Mouse (Mus musculus) liver, embryonic 13.5 days (tissue): ENCODE measurements around the gene Rbm15. TPM values are rescaled to one million over a fixed set of nuclear protein-coding genes. Genes with fewer than 3 reads are reported as not detected.
A peak's percentile ranks its signal among the peaks of the same experiment; 100 is the strongest.

Experiments used
- ATAC-seq: fragments of 200-750 bp; cut with Nextera tagmentation; 2 replicates; pipeline ENCODE4 v1.8.0; 2017; ENCODE audit warnings: low read depth, mild to moderate bottlenecking, moderate number of reproducible peaks, moderate library complexity
- DNase-seq: peaks from one replicate; pipeline ENCODE4 v3.0.0; 2022
- H3K27ac ChIP-seq: fragments of 300-500 bp; sonication (generic); 2 replicates; pipeline ENCODE4 v1.5.1; 2015; ENCODE audit warnings: moderate library complexity, mild to moderate bottlenecking, inconsistent platforms
- H3K27me3 ChIP-seq: fragments of 300-500 bp; sonication (generic); 2 replicates; pipeline ENCODE4 v1.6.1; 2015; ENCODE audit warnings: mild to moderate bottlenecking, inconsistent platforms
- H3K36me3 ChIP-seq: fragments of 300-500 bp; sonication (generic); 2 replicates; pipeline ENCODE4 v1.6.1; 2015; ENCODE audit warnings: mild to moderate bottlenecking, inconsistent platforms
- H3K4me1 ChIP-seq: fragments of 300-500 bp; sonication (generic); replicated peaks from 2 replicates; pipeline ENCODE4 v1.6.1; 2015; ENCODE audit warnings: inconsistent platforms
- H3K4me2 ChIP-seq: fragments of 300-500 bp; sonication (generic); 2 replicates; pipeline ENCODE4 v1.6.1; 2015; ENCODE audit warnings: inconsistent platforms, mild to moderate bottlenecking, moderate library complexity
- H3K4me3 ChIP-seq: fragments of 300-500 bp; sonication (generic); replicated peaks from 2 replicates; pipeline ENCODE4 v1.5.1; 2015; ENCODE audit warnings: mild to moderate bottlenecking, inconsistent platforms
- H3K9ac ChIP-seq: fragments of 300-500 bp; sonication (generic); 2 replicates; pipeline ENCODE4 v1.6.1; 2015; ENCODE audit warnings: mild to moderate bottlenecking, inconsistent platforms
- H3K9me3 ChIP-seq: fragments of 300-500 bp; sonication (generic); replicated peaks from 2 replicates; pipeline ENCODE4 v1.6.1; 2016; ENCODE audit warnings: inconsistent platforms
- WGBS: fragments of 180-500 bp; shearing (Covaris S2); methylation state at CpG from one replicate; pipeline ENCODE4 v1.1.7; 2015; ENCODE audit not compliant: insufficient replicate concordance; 5-methylcytosine and 5-hydroxymethylcytosine counted together
- polyA plus RNA-seq: library from polyadenylated mRNA; unstranded; fragments of >200 nt; fragmentation: Nextera tagmentation; extraction: Ambion mirVana; gene quantifications from 2 replicates; pipeline ENCODE4 v1.2.1, GENCODE M21; 2015

The Rbm15 gene
- polyA plus RNA-seq, result 9.6 and 11.9 TPM in 2 replicates

- peak; percentile 92 for DNase-seq
- H3K9me3 ChIP-seq, result no peaks in the 10 kb centered on the region
- peak within 1 kb of the TSS; percentile 97 for H3K27ac ChIP-seq
- H3K4me1 ChIP-seq, result peaks cover 35% of the 10 kb centered on the region
- peak; percentile 86 for ATAC-seq
- H3K4me3 ChIP-seq, result peak within 1 kb of the TSS; percentile 99
- H3K36me3 ChIP-seq, result peaks cover 28% of the 10 kb centered on the region
- H3K27me3 ChIP-seq, result no peaks in the 10 kb centered on the region
- H3K4me2 ChIP-seq, result peak within 1 kb of the TSS; percentile 94
- peak within 1 kb of the TSS; percentile 94 for H3K9ac ChIP-seq
- under 1% methylated on average over 62 of the region's 62 CpGs for WGBS
These were observed at the start of gene Rbm15 for GRCm38 (mm10) chr3:107333381-107334201. Gene Rbm15 (minus strand): TSS chr3:107333673.

GRCm38 (mm10) chr3:107379422-107379821, 45.9 kb upstream of the Rbm15 start:
- ATAC-seq, result no peak
- no peaks in the 10 kb centered on the region for H3K36me3 ChIP-seq
- no peak overlapping the region for H3K4me2 ChIP-seq
- H3K4me3 ChIP-seq, result no peak overlapping the region
- H3K9me3 ChIP-seq, result no peaks in the 10 kb centered on the region
- H3K4me1 ChIP-seq, result no peaks in the 10 kb centered on the region
- H3K27ac ChIP-seq, result no peak overlapping the region
- no peaks in the 10 kb centered on the region for H3K27me3 ChIP-seq
- 2% methylated on average over 4 of the region's 4 CpGs for whole genome bisulfite sequencing
- no peak overlapping the region for H3K9ac ChIP-seq
- peak; percentile 42 for DNase-seq

- Histone ChIP-seq H3K9ac (no peak overlapping the region), H3K27me3 (no peaks in the 10 kb centered on the region), H3K9me3 (no peaks in the 10 kb centered on the region), H3K36me3 (no peaks in the 10 kb centered on the region), H3K27ac (no peak overlapping the region), H3K4me3 (no peak overlapping the region), H3K4me2 (no peak overlapping the region), H3K4me1 (no peaks in the 10 kb centered on the region)
- no peak for ATAC-seq
- 63% methylated on average over 5 of the region's 5 CpGs for WGBS
- no peak for DNase-seq
These were observed 45.2 kb upstream of the Rbm15 start for GRCm38 (mm10) chr3:107378626-107379025.

- Histone ChIP-seq H3K9me3 (no peaks in the 10 kb centered on the region), H3K4me3 (no peak overlapping the region), H3K4me2 (no peak overlapping the region), H3K36me3 (no peaks in the 10 kb centered on the region), H3K27me3 (no peaks in the 10 kb centered on the region), H3K27ac (no peak overlapping the region), H3K9ac (no peak overlapping the region), H3K4me1 (no peaks in the 10 kb centered on the region)
- WGBS, result 20% methylated on average over 6 of the region's 6 CpGs
- ATAC-seq, result no peak
- no peak for DNase-seq
These were observed 41.6 kb upstream of the Rbm15 start for GRCm38 (mm10) chr3:107374948-107375664.

GRCm38 (mm10) chr3:107369156-107369555, 35.7 kb upstream of the Rbm15 start:
- Histone ChIP-seq H3K9ac (no peak overlapping the region), H3K27me3 (no peaks in the 10 kb centered on the region), H3K4me1 (no peaks in the 10 kb centered on the region), H3K4me2 (no peak overlapping the region), H3K4me3 (no peak overlapping the region), H3K9me3 (no peaks in the 10 kb centered on the region), H3K27ac (no peak overlapping the region), H3K36me3 (no peaks in the 10 kb centered on the region)
- ATAC-seq, result no peak
- 55% methylated on average over 6 of the region's 6 CpGs for WGBS
- DNase-seq, result no peak

GRCm38 (mm10) chr3:107367938-107368599, 34.6 kb upstream of the Rbm15 start:
- Histone ChIP-seq H3K27ac (no peak overlapping the region), H3K4me2 (no peak overlapping the region), H3K4me3 (no peak overlapping the region), H3K36me3 (no peaks in the 10 kb centered on the region), H3K27me3 (no peaks in the 10 kb centered on the region), H3K9me3 (no peaks in the 10 kb centered on the region), H3K4me1 (no peaks in the 10 kb centered on the region), H3K9ac (no peak overlapping the region)
- ATAC-seq, result no peak
- WGBS, result 66% methylated on average over 8 of the region's 8 CpGs
- DNase-seq, result no peak

GRCm38 (mm10) chr3:107365341-107365740, 31.9 kb upstream of the Rbm15 start:
- WGBS, result 68% methylated on average over 4 of the region's 4 CpGs
- no peak overlapping the region for H3K27ac ChIP-seq
- ATAC-seq (no peak), DNase-seq (no peak)
- H3K4me2 ChIP-seq, result no peak overlapping the region
- no peak overlapping the region for H3K9ac ChIP-seq
- no peaks in the 10 kb centered on the region for H3K36me3 ChIP-seq
- no peak overlapping the region for H3K4me3 ChIP-seq
- H3K9me3 ChIP-seq, result no peaks in the 10 kb centered on the region
- peaks cover 4% of the 10 kb centered on the region; the same call in 1 of the 2 replicates for H3K27me3 ChIP-seq
- no peaks in the 10 kb centered on the region for H3K4me1 ChIP-seq

- Histone ChIP-seq H3K4me2 (no peak overlapping the region), H3K36me3 (no peaks in the 10 kb centered on the region), H3K9ac (no peak overlapping the region), H3K9me3 (no peaks in the 10 kb centered on the region), H3K27ac (no peak overlapping the region), H3K27me3 (peaks cover 7% of the 10 kb centered on the region; the same call in 1 of the 2 replicates), H3K4me1 (no peaks in the 10 kb centered on the region), H3K4me3 (no peak overlapping the region)
- ATAC-seq (no peak), DNase-seq (no peak)
- WGBS, result 61% methylated on average over 5 of the region's 5 CpGs
These were observed 29.9 kb upstream of the Rbm15 start for GRCm38 (mm10) chr3:107363391-107363790.

- H3K4me3 ChIP-seq, result no peak overlapping the region
- WGBS, result 38% methylated on average over 4 of the region's 4 CpGs
- no peaks in the 10 kb centered on the region for H3K36me3 ChIP-seq
- no peak overlapping the region for H3K4me2 ChIP-seq
- DNase-seq (no peak), ATAC-seq (no peak)
- H3K27me3 ChIP-seq, result peaks cover 7% of the 10 kb centered on the region; the same call in 1 of the 2 replicates
- H3K27ac ChIP-seq, result no peak overlapping the region
- H3K4me1 ChIP-seq, result peaks cover 4% of the 10 kb centered on the region; the same call in 1 of the 2 replicates
- H3K9me3 ChIP-seq, result no peaks in the 10 kb centered on the region
- H3K9ac ChIP-seq, result no peak overlapping the region
These were observed 26.9 kb upstream of the Rbm15 start for GRCm38 (mm10) chr3:107360341-107360740.

- H3K4me1 ChIP-seq, result peaks cover 4% of the 10 kb centered on the region; the same call in 1 of the 2 replicates
- DNase-seq (no peak), ATAC-seq (no peak)
- WGBS, result 56% methylated on average over 3 of the region's 3 CpGs
- H3K36me3 ChIP-seq, result no peaks in the 10 kb centered on the region
- no peak overlapping the region for H3K27ac ChIP-seq
- no peak overlapping the region for H3K4me2 ChIP-seq
- H3K9ac ChIP-seq, result no peak overlapping the region
- H3K4me3 ChIP-seq, result no peak overlapping the region
- H3K27me3 ChIP-seq, result peaks cover 7% of the 10 kb centered on the region; the same call in 1 of the 2 replicates
- no peaks in the 10 kb centered on the region for H3K9me3 ChIP-seq
These were observed 24.3 kb upstream of the Rbm15 start for GRCm38 (mm10) chr3:107357700-107358234.
